Mouse (Mus musculus): Measurements from ENCODE around the gene Pced1b.
"Not testable (repeated sequence)": the region's sequence is repeated elsewhere in the genome, so short reads cannot be mapped to it uniquely, and the experiment has no call there.

The Pced1b gene

GRCm38 (mm10) chr15:97369144-97369543 is 122.2 kb downstream of the Pced1b start:
- in situ Hi-C loops (cut with MboI, MseI), result loop anchor here (10.0 to 25.0 kb wide), 2 partner anchors 93 to 734 kb away; no protein-coding TSS in a partner anchor

GRCm38 (mm10) chr15:97370880-97371279 is 124.0 kb downstream of the Pced1b start:
- in situ Hi-C loops (cut with MboI, MseI), result loop anchor here (5.0 to 25.0 kb wide), 2 partner anchors 91 to 471 kb away; partner anchors contain the start of gene Hdac7

GRCm38 (mm10) chr15:97372043-97372442 is 125.1 kb downstream of the Pced1b start:
- in situ Hi-C loops (cut with MboI, MseI), result loop anchor here (5.0 to 25.0 kb wide), 2 partner anchors 90 to 470 kb away; partner anchors contain the start of gene Hdac7

GRCm38 (mm10) chr15:97372611-97373131 is 125.8 kb downstream of the Pced1b start:
- in situ Hi-C loops (cut with MboI, MseI), result loop anchor here (5.0 to 25.0 kb wide), 2 partner anchors 90 to 470 kb away; partner anchors contain the start of gene Hdac7

GRCm38 (mm10) chr15:97373203-97374084 is 126.5 kb downstream of the Pced1b start:
- in situ Hi-C loops (cut with MboI, MseI), result loop anchor here (5.0 to 25.0 kb wide), 2 partner anchors 89 to 469 kb away; partner anchors contain the start of gene Hdac7

GRCm38 (mm10) chr15:97374085-97374844 is 127.4 kb downstream of the Pced1b start:
- in situ Hi-C loops (cut with MboI, MseI), result loop anchor here (5.0 to 25.0 kb wide), 2 partner anchors 88 to 468 kb away; partner anchors contain the start of gene Hdac7

GRCm38 (mm10) chr15:97374845-97375720 is 128.2 kb downstream of the Pced1b start:
- in situ Hi-C loops (cut with MboI, MseI), result loop anchor here (5.0 to 25.0 kb wide), 2 partner anchors 87 to 467 kb away; partner anchors contain the start of gene Hdac7

GRCm38 (mm10) chr15:97376081-97376742 is 129.3 kb downstream of the Pced1b start:
- in situ Hi-C loops (cut with MboI, MseI), result no loop called here

GRCm38 (mm10) chr15:97376792-97377222 is 129.9 kb downstream of the Pced1b start:
- in situ Hi-C loops (cut with MboI, MseI), result no loop called here

- in situ Hi-C loops (cut with MboI, MseI), result no loop called here
Observed at GRCm38 (mm10) chr15:97378061-97378460, 131.2 kb downstream of the Pced1b start.

GRCm38 (mm10) chr15:97379489-97380304 is 132.8 kb downstream of the Pced1b start:
- in situ Hi-C loops (cut with MboI, MseI), result no loop called here

GRCm38 (mm10) chr15:97382567-97382966 is 135.7 kb downstream of the Pced1b start:
- in situ Hi-C loops (cut with MboI, MseI), result no loop called here

- in situ Hi-C loops (cut with MboI, MseI), result no loop called here
Observed at GRCm38 (mm10) chr15:97383523-97384141, 136.7 kb downstream of the Pced1b start.

GRCm38 (mm10) chr15:97384170-97385018 is 137.5 kb downstream of the Pced1b start:
- in situ Hi-C loops (cut with MboI, MseI), result no loop called here

GRCm38 (mm10) chr15:97385174-97385573 is 138.3 kb downstream of the Pced1b start:
- in situ Hi-C loops (cut with MboI, MseI), result not testable (repeated sequence)

GRCm38 (mm10) chr15:97387793-97388192 is 140.9 kb downstream of the Pced1b start:
- in situ Hi-C loops (cut with MboI, MseI), result no loop called here

- in situ Hi-C loops (cut with MboI, MseI), result no loop called here
Observed at GRCm38 (mm10) chr15:97389577-97389976, 142.7 kb downstream of the Pced1b start.

- in situ Hi-C loops (cut with MboI, MseI), result no loop called here
Observed at GRCm38 (mm10) chr15:97390778-97391177, 143.9 kb downstream of the Pced1b start.

Data from T-helper 1 cell (primary cell).